Mouse (Mus musculus): ENCODE results near the gene Eml1. TPM values are rescaled to one million over a fixed set of nuclear protein-coding genes. Genes with fewer than 3 reads are reported as not detected.

The Eml1 gene
- polyA plus RNA-seq, 1 experiment = 9.5 TPM

DNA sequence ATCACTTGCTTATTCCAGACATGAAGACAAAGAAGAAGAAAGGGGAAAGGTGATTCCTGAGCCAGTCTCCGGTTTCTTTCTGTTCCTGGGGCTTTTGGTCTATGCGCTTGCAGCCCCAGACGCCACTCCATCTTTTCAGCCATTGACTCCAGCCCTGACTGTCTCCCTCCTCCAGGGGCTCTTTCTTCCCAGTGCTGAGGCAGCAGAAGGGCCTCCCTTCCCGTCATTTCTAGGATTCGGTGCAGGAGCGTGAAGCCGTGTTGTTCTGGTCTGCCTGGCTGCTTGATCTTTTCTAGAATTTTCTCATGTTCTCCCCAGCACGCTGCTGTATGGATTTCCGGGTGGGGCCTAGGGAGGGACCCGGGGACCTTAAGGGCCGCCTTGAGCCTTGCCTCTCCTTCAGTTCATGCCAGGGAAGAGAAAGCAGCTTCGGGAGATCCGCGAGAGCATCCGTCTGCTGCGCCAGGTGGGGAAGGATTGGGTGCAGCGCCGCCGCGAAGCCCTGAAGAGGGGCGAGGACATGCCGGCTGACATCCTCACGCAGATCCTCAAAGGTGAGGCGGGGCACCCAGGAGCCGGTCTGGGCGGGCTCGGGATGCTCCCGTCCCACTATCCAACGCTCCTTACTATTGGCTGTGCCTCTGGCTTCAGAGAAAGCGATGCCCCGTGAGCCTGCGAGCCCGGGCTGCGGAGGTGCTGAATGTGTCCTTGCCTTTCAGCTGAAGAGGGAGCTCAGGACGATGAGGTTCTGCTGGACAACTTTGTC lies 18.2 kb upstream of the Eml1 start:
- H3K4me3 ChIP-seq (ENCODE audit: low read depth, low read length) = peak overlapping the region; percentile 35
- H3K4me1 ChIP-seq (ENCODE audit: control insufficient read depth, insufficient read depth, low read length) = no peaks in the 10 kb centered on the region
- H3K9ac ChIP-seq (ENCODE audit: low read depth, poor library complexity, severe bottlenecking) = no peak overlapping the region
- no peak overlapping the region for H3K27ac ChIP-seq (ENCODE audit: insufficient read depth, low read length)
- no peaks in the 10 kb centered on the region for H3K36me3 ChIP-seq (ENCODE audit: control insufficient read depth, insufficient read depth, low read length, poor library complexity, severe bottlenecking)
- no peaks in the 10 kb centered on the region for H3K9me3 ChIP-seq (replicated peaks; ENCODE audit: control insufficient read depth, insufficient read depth, low read length, poor library complexity, severe bottlenecking)
- H3K27me3 ChIP-seq (ENCODE audit: control insufficient read depth, insufficient read depth, low read length, poor library complexity, severe bottlenecking) = no peaks in the 10 kb centered on the region
- no peak for TF ChIP-seq EP300 (IDR thresholded peaks at IDR 0.05; ENCODE audit: insufficient read depth, low read depth, low read length)
- TF ChIP-seq POLR2A (IDR thresholded peaks at IDR 0.05; ENCODE audit: insufficient read depth, low read length) = no peak
- TF ChIP-seq CTCF (IDR thresholded peaks at IDR 0.05; ENCODE audit: low read depth, low read length) = no peak

DNA sequence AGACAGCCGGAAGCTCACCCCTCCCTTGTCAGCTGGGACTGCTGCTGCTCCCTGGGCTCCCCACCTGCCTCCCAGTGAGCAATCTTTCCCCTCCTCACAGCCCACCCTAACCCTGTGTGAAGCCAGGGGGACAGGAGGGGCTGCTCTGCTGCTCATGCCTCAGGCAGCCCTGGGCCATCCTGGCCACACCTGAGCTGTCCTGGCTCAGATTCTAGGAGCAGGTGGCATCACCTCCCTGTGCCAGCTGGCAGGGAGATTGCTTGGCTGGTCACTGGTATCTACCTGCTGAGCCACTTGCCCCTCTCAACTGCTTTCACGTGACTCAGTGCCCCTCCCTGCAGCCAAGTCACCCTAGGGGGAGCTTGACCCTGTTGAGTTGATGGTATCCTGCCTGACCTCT lies 16.5 kb upstream of the Eml1 start:
- TF ChIP-seq CTCF (IDR thresholded peaks at IDR 0.05; ENCODE audit: low read depth, low read length) (no peak), EP300 (IDR thresholded peaks at IDR 0.05; ENCODE audit: insufficient read depth, low read depth, low read length) (no peak), POLR2A (IDR thresholded peaks at IDR 0.05; ENCODE audit: insufficient read depth, low read length) (no peak)
- Histone ChIP-seq H3K27me3 (ENCODE audit: control insufficient read depth, insufficient read depth, low read length, poor library complexity, severe bottlenecking) (no peaks in the 10 kb centered on the region), H3K36me3 (ENCODE audit: control insufficient read depth, insufficient read depth, low read length, poor library complexity, severe bottlenecking) (no peaks in the 10 kb centered on the region), H3K9me3 (replicated peaks; ENCODE audit: control insufficient read depth, insufficient read depth, low read length, poor library complexity, severe bottlenecking) (no peaks in the 10 kb centered on the region), H3K4me3 (ENCODE audit: low read depth, low read length) (no peak overlapping the region), H3K4me1 (ENCODE audit: control insufficient read depth, insufficient read depth, low read length) (no peaks in the 10 kb centered on the region), H3K9ac (ENCODE audit: low read depth, poor library complexity, severe bottlenecking) (no peak overlapping the region), H3K27ac (ENCODE audit: insufficient read depth, low read length) (no peak overlapping the region)

DNA sequence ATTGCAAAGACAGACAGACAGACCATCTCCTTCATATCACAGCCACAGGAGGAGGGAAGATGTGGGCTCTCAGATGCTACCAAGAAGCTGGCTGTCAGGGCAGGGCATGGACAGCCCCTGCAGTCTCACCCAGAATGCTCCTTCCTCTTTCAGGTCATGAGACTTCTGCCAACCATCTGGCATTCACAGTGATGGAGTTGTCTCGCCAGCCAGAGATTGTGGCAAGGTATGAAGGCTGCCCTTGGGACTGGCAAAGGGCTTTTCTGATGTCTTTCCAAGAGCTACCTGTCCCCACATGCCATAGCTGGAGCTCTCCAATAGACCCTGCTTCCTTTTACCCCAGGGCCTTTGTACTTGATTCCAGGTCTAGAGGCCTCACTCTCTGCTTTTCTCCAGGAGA lies 15.5 kb upstream of the Eml1 start:
- TF ChIP-seq CTCF (IDR thresholded peaks at IDR 0.05; ENCODE audit: low read depth, low read length) = no peak
- no peak for TF ChIP-seq POLR2A (IDR thresholded peaks at IDR 0.05; ENCODE audit: insufficient read depth, low read length)
- no peak for TF ChIP-seq EP300 (IDR thresholded peaks at IDR 0.05; ENCODE audit: insufficient read depth, low read depth, low read length)
- Histone ChIP-seq H3K27ac (ENCODE audit: insufficient read depth, low read length) (no peak overlapping the region), H3K4me1 (ENCODE audit: control insufficient read depth, insufficient read depth, low read length) (no peaks in the 10 kb centered on the region), H3K27me3 (ENCODE audit: control insufficient read depth, insufficient read depth, low read length, poor library complexity, severe bottlenecking) (no peaks in the 10 kb centered on the region), H3K9me3 (replicated peaks; ENCODE audit: control insufficient read depth, insufficient read depth, low read length, poor library complexity, severe bottlenecking) (no peaks in the 10 kb centered on the region), H3K36me3 (ENCODE audit: control insufficient read depth, insufficient read depth, low read length, poor library complexity, severe bottlenecking) (no peaks in the 10 kb centered on the region), H3K4me3 (ENCODE audit: low read depth, low read length) (no peak overlapping the region), H3K9ac (ENCODE audit: low read depth, poor library complexity, severe bottlenecking) (no peak overlapping the region)

DNA sequence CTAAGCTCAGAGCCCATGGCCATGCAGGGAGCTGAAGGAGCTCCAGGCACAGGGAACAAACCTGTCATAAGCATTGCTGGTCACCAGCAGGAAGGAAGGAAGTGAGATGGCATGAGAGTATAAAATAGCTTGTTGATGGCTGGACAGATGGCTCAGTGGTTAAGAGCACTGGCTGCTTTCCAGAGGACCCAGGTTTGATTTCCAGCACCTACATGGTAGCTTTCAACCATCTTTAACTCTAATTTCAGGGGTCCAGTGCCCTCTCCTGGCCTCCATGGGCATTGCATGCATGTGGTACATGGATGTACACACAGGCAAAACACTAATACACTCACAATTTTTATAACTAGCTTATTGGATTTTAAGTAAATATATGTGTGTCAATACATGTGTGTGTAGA lies 14.8 kb upstream of the Eml1 start:
- Histone ChIP-seq H3K4me3 (ENCODE audit: low read depth, low read length) (no peak overlapping the region), H3K9ac (ENCODE audit: low read depth, poor library complexity, severe bottlenecking) (no peak overlapping the region), H3K27me3 (ENCODE audit: control insufficient read depth, insufficient read depth, low read length, poor library complexity, severe bottlenecking) (no peaks in the 10 kb centered on the region), H3K36me3 (ENCODE audit: control insufficient read depth, insufficient read depth, low read length, poor library complexity, severe bottlenecking) (no peaks in the 10 kb centered on the region), H3K9me3 (replicated peaks; ENCODE audit: control insufficient read depth, insufficient read depth, low read length, poor library complexity, severe bottlenecking) (no peaks in the 10 kb centered on the region), H3K4me1 (ENCODE audit: control insufficient read depth, insufficient read depth, low read length) (no peaks in the 10 kb centered on the region), H3K27ac (ENCODE audit: insufficient read depth, low read length) (no peak overlapping the region)
- TF ChIP-seq CTCF (IDR thresholded peaks at IDR 0.05; ENCODE audit: low read depth, low read length) (peak; percentile 27), EP300 (IDR thresholded peaks at IDR 0.05; ENCODE audit: insufficient read depth, low read depth, low read length) (no peak)

DNA sequence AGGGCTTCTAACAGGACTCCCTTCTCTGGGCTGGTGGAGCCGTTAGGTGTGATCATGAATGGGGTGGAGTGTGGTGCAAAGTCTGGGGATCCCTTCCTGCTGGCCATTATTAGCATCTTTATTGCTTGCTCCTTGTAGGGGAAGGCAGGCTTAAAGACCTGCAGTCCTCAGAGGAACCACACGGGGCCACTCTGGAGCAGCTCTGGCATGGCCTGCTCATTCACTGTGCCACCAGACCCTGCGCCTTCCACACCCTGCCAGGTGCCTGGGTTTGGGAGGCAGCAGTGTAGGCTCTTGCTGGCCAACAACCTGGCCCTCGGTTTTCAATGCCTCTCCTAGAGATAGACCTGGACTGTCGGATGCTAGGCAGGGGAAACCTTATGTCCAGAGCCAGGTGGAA lies 7.0 kb upstream of the Eml1 start:
- no peaks in the 10 kb centered on the region for H3K27me3 ChIP-seq (ENCODE audit: control insufficient read depth, insufficient read depth, low read length, poor library complexity, severe bottlenecking)
- no peaks in the 10 kb centered on the region for H3K36me3 ChIP-seq (ENCODE audit: control insufficient read depth, insufficient read depth, low read length, poor library complexity, severe bottlenecking)
- H3K9ac ChIP-seq (ENCODE audit: low read depth, poor library complexity, severe bottlenecking) = no peak overlapping the region
- H3K4me3 ChIP-seq (ENCODE audit: low read depth, low read length) = no peak overlapping the region
- TF ChIP-seq CTCF (IDR thresholded peaks at IDR 0.05; ENCODE audit: low read depth, low read length) = peak; percentile 78
- TF ChIP-seq POLR2A (IDR thresholded peaks at IDR 0.05; ENCODE audit: insufficient read depth, low read length) = no peak
- TF ChIP-seq EP300 (IDR thresholded peaks at IDR 0.05; ENCODE audit: insufficient read depth, low read depth, low read length) = no peak
- H3K4me1 ChIP-seq (ENCODE audit: control insufficient read depth, insufficient read depth, low read length) = no peaks in the 10 kb centered on the region
- no peak overlapping the region for H3K27ac ChIP-seq (ENCODE audit: insufficient read depth, low read length)
- H3K9me3 ChIP-seq (replicated peaks; ENCODE audit: control insufficient read depth, insufficient read depth, low read length, poor library complexity, severe bottlenecking) = no peaks in the 10 kb centered on the region

DNA sequence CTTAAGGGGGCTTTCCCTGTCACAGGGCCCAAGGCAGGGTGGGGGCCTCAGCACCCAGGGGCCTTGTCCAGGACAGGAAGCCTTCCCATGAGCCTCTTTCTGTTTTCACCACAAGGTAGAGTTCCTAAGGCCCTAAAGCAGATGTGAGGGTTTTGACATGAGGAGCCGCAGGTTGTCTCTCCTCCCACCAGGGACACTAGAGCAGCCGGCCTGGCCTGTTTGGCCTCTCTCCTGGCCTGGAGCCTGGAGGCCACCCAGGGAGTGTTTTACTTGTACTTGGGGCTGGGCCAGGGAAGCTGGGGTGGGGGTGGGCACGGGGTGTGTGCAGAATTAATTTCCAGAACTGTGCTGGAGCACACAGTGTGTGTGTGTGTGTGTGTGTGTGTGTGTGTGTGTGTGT lies 5.4 kb upstream of the Eml1 start:
- H3K36me3 ChIP-seq (ENCODE audit: control insufficient read depth, insufficient read depth, low read length, poor library complexity, severe bottlenecking) = no peaks in the 10 kb centered on the region
- TF ChIP-seq EP300 (IDR thresholded peaks at IDR 0.05; ENCODE audit: insufficient read depth, low read depth, low read length) (no peak), POLR2A (IDR thresholded peaks at IDR 0.05; ENCODE audit: insufficient read depth, low read length) (no peak), CTCF (IDR thresholded peaks at IDR 0.05; ENCODE audit: low read depth, low read length) (no peak)
- no peaks in the 10 kb centered on the region for H3K9me3 ChIP-seq (replicated peaks; ENCODE audit: control insufficient read depth, insufficient read depth, low read length, poor library complexity, severe bottlenecking)
- H3K4me3 ChIP-seq (ENCODE audit: low read depth, low read length) = no peak overlapping the region
- no peak overlapping the region for H3K9ac ChIP-seq (ENCODE audit: low read depth, poor library complexity, severe bottlenecking)
- H3K4me1 ChIP-seq (ENCODE audit: control insufficient read depth, insufficient read depth, low read length) = no peaks in the 10 kb centered on the region
- no peaks in the 10 kb centered on the region for H3K27me3 ChIP-seq (ENCODE audit: control insufficient read depth, insufficient read depth, low read length, poor library complexity, severe bottlenecking)
- no peak overlapping the region for H3K27ac ChIP-seq (ENCODE audit: insufficient read depth, low read length)

Data from ES-Bruce4 (cell line).